Mouse (Mus musculus): ENCODE data around the gene Stam2.

The Stam2 gene

DNA sequence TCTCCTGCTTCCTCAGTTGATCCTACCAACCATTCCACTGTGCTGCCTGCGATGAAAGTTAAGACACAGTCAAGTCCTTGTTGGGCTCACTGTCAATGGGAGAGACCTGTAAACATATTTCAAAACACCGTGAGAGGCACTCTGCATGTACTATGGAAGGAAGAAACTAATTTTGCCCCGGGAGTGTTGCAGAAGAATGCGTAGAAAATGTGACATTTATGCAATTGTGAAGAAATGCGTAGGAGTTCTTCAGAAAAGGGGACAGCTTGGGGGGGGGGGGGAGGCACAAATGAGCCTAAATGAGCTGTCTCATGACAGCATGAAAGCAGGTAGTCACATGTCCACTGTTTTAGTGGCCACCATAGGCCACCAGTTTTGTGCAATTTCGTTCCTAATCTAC lies 90.5 kb downstream of the Stam2 start:
- in situ Hi-C loops (cut with MboI, MseI): no loop called here

DNA sequence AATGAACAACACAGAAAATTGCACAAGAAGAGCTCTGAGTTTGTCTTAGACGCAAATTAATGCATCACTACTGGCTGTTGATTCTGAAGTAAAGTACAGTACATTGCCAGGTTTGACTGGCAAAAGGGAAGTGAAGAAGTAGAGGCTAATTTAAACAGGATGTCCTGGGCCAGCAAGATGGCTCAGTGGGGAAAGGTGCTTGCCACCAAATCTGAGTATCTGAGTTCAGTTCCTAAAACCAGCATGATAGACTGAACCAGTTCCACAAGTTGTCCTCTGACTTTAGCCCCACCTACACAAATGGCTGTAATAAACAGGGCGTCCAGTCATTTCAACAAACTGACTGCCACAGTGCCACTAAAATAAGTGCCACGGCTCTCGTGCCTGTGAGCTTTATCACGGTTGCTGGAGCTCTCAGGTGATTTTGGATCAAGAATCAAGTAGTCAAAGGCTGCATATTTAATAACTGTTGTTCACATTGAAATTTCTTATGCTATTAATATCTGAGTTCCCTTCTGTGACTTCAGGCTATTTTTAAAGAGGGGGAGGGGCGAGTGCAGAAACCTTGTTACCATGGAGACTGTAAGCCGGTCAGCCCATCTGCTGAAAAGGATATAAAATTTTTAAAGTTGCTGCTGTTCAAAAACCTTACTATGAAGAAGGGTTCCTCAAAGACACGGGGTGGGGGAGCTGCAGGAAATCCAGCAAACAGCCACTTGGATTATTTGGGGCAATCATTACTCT lies 94.7 kb downstream of the Stam2 start:
- in situ Hi-C loops (cut with MboI, MseI): no loop called here

DNA sequence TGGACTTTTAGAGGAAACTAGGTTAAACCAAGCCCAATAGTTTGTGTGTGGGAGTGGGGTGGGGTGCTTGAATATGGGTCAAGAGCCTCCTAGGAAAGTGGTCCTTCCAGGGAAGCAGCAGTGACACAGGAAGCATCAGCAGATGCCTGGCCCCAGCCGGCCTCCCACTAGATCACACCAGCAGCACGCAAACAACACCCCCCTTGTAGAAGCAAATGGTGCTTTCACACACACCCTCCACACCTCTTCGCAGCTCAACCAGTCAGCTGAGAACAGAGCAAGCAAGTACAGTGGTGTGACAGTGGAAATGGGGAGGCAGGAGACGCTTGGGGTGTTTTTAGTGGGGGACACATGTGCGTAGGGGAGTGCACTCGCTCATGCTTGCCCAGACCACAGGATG lies 98.4 kb downstream of the Stam2 start:
- in situ Hi-C loops (cut with MboI, MseI): no loop called here
